Mouse (Mus musculus): ENCODE measurements around the gene Mbd5. TPM values are rescaled to one million over a fixed set of nuclear protein-coding genes. Genes with fewer than 3 reads are reported as not detected.

The Mbd5 gene
- polyA plus RNA-seq, 1 experiment from 2014 or later: 6.8 TPM

GRCm38 (mm10) chr2:49344287-49344686 lies 395.0 kb downstream of the Mbd5 start:
- Histone ChIP-seq H3K9me3 (ENCODE audit: control insufficient read depth) (no peaks in the 10 kb centered on the region), H3K4me3 (ENCODE audit: low read depth, low read length) (no peak overlapping the region), H3K4me1 (replicated peaks; ENCODE audit: control insufficient read depth, insufficient read depth, low read length) (no peaks in the 10 kb centered on the region), H3K27me3 (replicated peaks; ENCODE audit: control insufficient read depth, insufficient read depth, low read length) (no peaks in the 10 kb centered on the region), H3K4me2 (replicated peaks; ENCODE audit: low read depth) (no peak overlapping the region), H3K9ac (ENCODE audit: low read depth, low read length) (no peak overlapping the region), H3K27ac (ENCODE audit: low read depth, low read length) (no peak overlapping the region), H3K36me3 (ENCODE audit: control insufficient read depth, insufficient read depth) (no peaks in the 10 kb centered on the region)
- no peak for ATAC-seq
- 90% methylated on average over 2 of the region's 2 CpGs for WGBS
- TF ChIP-seq CTCF (IDR thresholded peaks at IDR 0.05; ENCODE audit: low read depth): no peak

GRCm38 (mm10) chr2:49345786-49346185 lies 396.5 kb downstream of the Mbd5 start:
- Histone ChIP-seq H3K4me3 (ENCODE audit: low read depth, low read length) (no peak overlapping the region), H3K4me1 (replicated peaks; ENCODE audit: control insufficient read depth, insufficient read depth, low read length) (no peaks in the 10 kb centered on the region; the same call in 1 of the 2 replicates), H3K9ac (ENCODE audit: low read depth, low read length) (no peak overlapping the region), H3K27ac (ENCODE audit: low read depth, low read length) (no peak overlapping the region), H3K36me3 (ENCODE audit: control insufficient read depth, insufficient read depth) (no peaks in the 10 kb centered on the region), H3K27me3 (replicated peaks; ENCODE audit: control insufficient read depth, insufficient read depth, low read length) (no peaks in the 10 kb centered on the region), H3K4me2 (replicated peaks; ENCODE audit: low read depth) (no peak overlapping the region), H3K9me3 (ENCODE audit: control insufficient read depth) (no peaks in the 10 kb centered on the region)
- ATAC-seq: no peak
- no peak for TF ChIP-seq CTCF (IDR thresholded peaks at IDR 0.05; ENCODE audit: low read depth)
- WGBS: 33% methylated on average over 2 of the region's 2 CpGs

- WGBS: 20% methylated on average over 5 of the region's 5 CpGs
These were observed 400.5 kb downstream of the Mbd5 start for GRCm38 (mm10) chr2:49349813-49350212.

GRCm38 (mm10) chr2:49350852-49351251 lies 401.5 kb downstream of the Mbd5 start:
- no peak overlapping the region for H3K4me3 ChIP-seq (ENCODE audit: low read depth, low read length)
- 57% methylated on average over 4 of the region's 4 CpGs for WGBS

More at GRCm38 (mm10) chr2:49349813-49350212, 400.5 kb downstream of the Mbd5 start:
- Histone ChIP-seq H3K9ac (ENCODE audit: low read depth, low read length) (no peak overlapping the region), H3K4me3 (ENCODE audit: low read depth, low read length) (no peak overlapping the region), H3K36me3 (ENCODE audit: control insufficient read depth, insufficient read depth) (no peaks in the 10 kb centered on the region), H3K27ac (ENCODE audit: low read depth, low read length) (peak overlapping the region; percentile 21; the same call in 1 of the 2 replicates), H3K4me2 (replicated peaks; ENCODE audit: low read depth) (no peak overlapping the region), H3K4me1 (replicated peaks; ENCODE audit: control insufficient read depth, insufficient read depth, low read length) (no peaks in the 10 kb centered on the region; the same call in 1 of the 2 replicates), H3K27me3 (replicated peaks; ENCODE audit: control insufficient read depth, insufficient read depth, low read length) (no peaks in the 10 kb centered on the region), H3K9me3 (ENCODE audit: control insufficient read depth) (no peaks in the 10 kb centered on the region)
- TF ChIP-seq CTCF (IDR thresholded peaks at IDR 0.05; ENCODE audit: low read depth): no peak
- ATAC-seq: peak; percentile 100

GRCm38 (mm10) chr2:49354066-49354465 lies 404.8 kb downstream of the Mbd5 start:
- no peak overlapping the region for H3K9ac ChIP-seq (ENCODE audit: low read depth, low read length)
- H3K27ac ChIP-seq (ENCODE audit: low read depth, low read length): no peak overlapping the region
- WGBS: 73% methylated on average over 1 of the region's 1 CpGs
- H3K4me1 ChIP-seq (replicated peaks; ENCODE audit: control insufficient read depth, insufficient read depth, low read length): no peaks in the 10 kb centered on the region; the same call in 1 of the 2 replicates
- H3K4me3 ChIP-seq (ENCODE audit: low read depth, low read length): no peak overlapping the region
- H3K36me3 ChIP-seq (ENCODE audit: control insufficient read depth, insufficient read depth): no peaks in the 10 kb centered on the region
- no peak overlapping the region for H3K4me2 ChIP-seq (replicated peaks; ENCODE audit: low read depth)
- H3K27me3 ChIP-seq (replicated peaks; ENCODE audit: control insufficient read depth, insufficient read depth, low read length): no peaks in the 10 kb centered on the region
- no peaks in the 10 kb centered on the region for H3K9me3 ChIP-seq (ENCODE audit: control insufficient read depth)
- TF ChIP-seq CTCF (IDR thresholded peaks at IDR 0.05; ENCODE audit: low read depth): no peak
- ATAC-seq: no peak

More at GRCm38 (mm10) chr2:49350852-49351251, 401.5 kb downstream of the Mbd5 start:
- Histone ChIP-seq H3K9me3 (ENCODE audit: control insufficient read depth) (no peaks in the 10 kb centered on the region), H3K27me3 (replicated peaks; ENCODE audit: control insufficient read depth, insufficient read depth, low read length) (no peaks in the 10 kb centered on the region), H3K4me1 (replicated peaks; ENCODE audit: control insufficient read depth, insufficient read depth, low read length) (no peaks in the 10 kb centered on the region; the same call in 1 of the 2 replicates), H3K36me3 (ENCODE audit: control insufficient read depth, insufficient read depth) (no peaks in the 10 kb centered on the region), H3K27ac (ENCODE audit: low read depth, low read length) (no peak overlapping the region), H3K4me2 (replicated peaks; ENCODE audit: low read depth) (no peak overlapping the region), H3K9ac (ENCODE audit: low read depth, low read length) (no peak overlapping the region)
- no peak for TF ChIP-seq CTCF (IDR thresholded peaks at IDR 0.05; ENCODE audit: low read depth)
- ATAC-seq: no peak

- Histone ChIP-seq H3K4me2 (replicated peaks; ENCODE audit: low read depth) (no peak overlapping the region), H3K9me3 (ENCODE audit: control insufficient read depth) (no peaks in the 10 kb centered on the region), H3K4me1 (replicated peaks; ENCODE audit: control insufficient read depth, insufficient read depth, low read length) (no peaks in the 10 kb centered on the region), H3K27me3 (replicated peaks; ENCODE audit: control insufficient read depth, insufficient read depth, low read length) (no peaks in the 10 kb centered on the region), H3K27ac (ENCODE audit: low read depth, low read length) (no peak overlapping the region), H3K36me3 (ENCODE audit: control insufficient read depth, insufficient read depth) (no peaks in the 10 kb centered on the region), H3K4me3 (ENCODE audit: low read depth, low read length) (no peak overlapping the region), H3K9ac (ENCODE audit: low read depth, low read length) (no peak overlapping the region)
- ATAC-seq: no peak
- TF ChIP-seq CTCF (IDR thresholded peaks at IDR 0.05; ENCODE audit: low read depth): no peak
- WGBS: 88% methylated on average over 8 of the region's 8 CpGs
These were observed 406.6 kb downstream of the Mbd5 start for GRCm38 (mm10) chr2:49355867-49356266.

Data from intestine, postnatal 0 days (tissue).